Mouse (Mus musculus) midbrain, embryonic 11.5 days (tissue): Measurements from ENCODE around the gene 4931414P19Rik. TPM values are rescaled to one million over a fixed set of nuclear protein-coding genes. Genes with fewer than 3 reads are reported as not detected.

Source experiments
- ATAC-seq: fragments of 200-750 bp; cut with Nextera tagmentation; 2 replicates; pipeline ENCODE4 v1.8.0; 2017; ENCODE audit warnings: moderate TSS enrichment, moderate library complexity; ENCODE audit not compliant: low FRiP score
- DNase-seq: peaks from one replicate; pipeline ENCODE4 v3.0.0; 2015; ENCODE audit warnings: low spot score; ENCODE audit errors: missing footprints
- H3K27ac ChIP-seq: fragments of 300-500 bp; sonication (generic); 2 replicates; pipeline ENCODE4 v1.5.1; 2014; ENCODE audit warnings: low read depth, low read length
- H3K27me3 ChIP-seq: fragments of 300-500 bp; sonication (generic); 2 replicates; pipeline ENCODE4 v1.6.1; 2014; ENCODE audit warnings: mild to moderate bottlenecking, low read length, moderate library complexity, mixed read lengths; ENCODE audit not compliant: control insufficient read depth, insufficient read depth
- H3K36me3 ChIP-seq: fragments of 300-500 bp; sonication (generic); 2 replicates; pipeline ENCODE4 v1.6.1; 2014; ENCODE audit warnings: mild to moderate bottlenecking, low read length, moderate library complexity, mixed read lengths; ENCODE audit not compliant: control insufficient read depth, insufficient read depth
- H3K4me1 ChIP-seq: fragments of 300-500 bp; sonication (generic); 2 replicates; pipeline ENCODE4 v1.6.1; 2014; ENCODE audit warnings: low read length; ENCODE audit not compliant: control insufficient read depth, insufficient read depth
- H3K4me2 ChIP-seq: fragments of 300-500 bp; sonication (generic); 2 replicates; pipeline ENCODE4 v1.6.1; 2014; ENCODE audit warnings: mild to moderate bottlenecking, moderate library complexity
- H3K4me3 ChIP-seq: fragments of 300-500 bp; sonication (generic); 2 replicates; pipeline ENCODE4 v1.5.1; 2014; ENCODE audit warnings: low read depth, low read length
- H3K9ac ChIP-seq: fragments of 300-500 bp; sonication (generic); 2 replicates; pipeline ENCODE4 v1.6.1; 2014; ENCODE audit warnings: low read length
- H3K9me3 ChIP-seq: fragments of 300-500 bp; sonication (generic); 2 replicates; pipeline ENCODE4 v1.6.1; 2016; ENCODE audit warnings: low read length; ENCODE audit not compliant: control insufficient read depth
- WGBS: fragments of 180-500 bp; shearing (Covaris S2); extraction: QIAGEN DNeasy Blood & Tissue Kit; methylation state at CpG from one replicate; pipeline ENCODE4 v1.1.7; 2014; 5-methylcytosine and 5-hydroxymethylcytosine counted together
- polyA plus RNA-seq: library from polyadenylated mRNA; unstranded; fragments of >200 nt; fragmentation: Nextera tagmentation; extraction: Ambion mirVana; gene quantifications from 2 replicates; pipeline ENCODE4 v1.2.1, GENCODE M21; 2014

4931414P19Rik gene
- polyA plus RNA-seq, 1 experiment from 2014 or later: 8.5 TPM

DNA sequence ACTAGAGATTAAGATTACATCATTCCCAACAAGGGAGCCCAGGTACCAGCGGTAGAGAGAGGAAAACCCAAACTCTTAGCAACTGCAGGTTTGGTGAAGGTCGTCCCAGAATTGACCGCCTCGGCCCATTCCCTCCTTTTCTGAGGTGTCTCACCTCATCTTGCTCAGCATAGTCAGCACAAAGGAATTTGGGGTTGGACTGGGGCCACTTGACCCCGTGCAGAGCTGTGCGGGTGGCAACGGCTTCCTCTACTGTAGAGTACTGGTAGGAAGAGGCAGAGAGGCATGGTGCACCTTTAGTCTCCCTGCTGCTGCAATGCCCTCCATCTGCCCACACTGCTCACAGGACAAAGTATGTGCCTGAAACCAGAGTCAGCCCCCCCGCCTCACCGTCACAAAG lies 38.5 kb upstream of the 4931414P19Rik start:
- DNase-seq: no peak
- Histone ChIP-seq H3K4me3 (no peak overlapping the region), H3K9ac (no peak overlapping the region), H3K27ac (no peak overlapping the region), H3K27me3 (no peaks in the 10 kb centered on the region), H3K4me2 (no peak overlapping the region), H3K36me3 (peaks cover 42% of the 10 kb centered on the region), H3K4me1 (peaks cover 9% of the 10 kb centered on the region; the same call in 1 of the 2 replicates), H3K9me3 (no peaks in the 10 kb centered on the region)
- 92% methylated on average over 9 of the region's 9 CpGs for WGBS
- ATAC-seq: no peak

DNA sequence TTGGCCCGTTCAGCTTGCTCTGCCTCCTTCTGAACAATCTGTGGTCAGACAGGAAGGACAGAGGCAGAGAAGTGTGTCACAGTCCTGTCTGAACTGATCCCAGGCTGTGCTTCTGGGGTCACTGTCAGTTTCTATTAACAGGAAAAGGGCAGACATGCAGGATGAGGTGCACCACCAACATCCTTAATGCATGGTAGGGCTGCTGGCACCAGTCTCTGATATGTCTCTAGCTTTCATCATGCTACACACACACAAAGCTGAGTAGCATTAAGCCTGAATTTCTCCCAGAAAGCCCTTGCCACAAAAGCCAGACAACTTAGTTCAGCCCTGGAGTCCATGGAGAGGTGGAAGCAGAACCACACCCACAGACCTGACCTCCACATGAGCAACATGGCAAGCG lies 37.2 kb upstream of the 4931414P19Rik start:
- 89% methylated on average over 2 of the region's 2 CpGs for WGBS

DNA sequence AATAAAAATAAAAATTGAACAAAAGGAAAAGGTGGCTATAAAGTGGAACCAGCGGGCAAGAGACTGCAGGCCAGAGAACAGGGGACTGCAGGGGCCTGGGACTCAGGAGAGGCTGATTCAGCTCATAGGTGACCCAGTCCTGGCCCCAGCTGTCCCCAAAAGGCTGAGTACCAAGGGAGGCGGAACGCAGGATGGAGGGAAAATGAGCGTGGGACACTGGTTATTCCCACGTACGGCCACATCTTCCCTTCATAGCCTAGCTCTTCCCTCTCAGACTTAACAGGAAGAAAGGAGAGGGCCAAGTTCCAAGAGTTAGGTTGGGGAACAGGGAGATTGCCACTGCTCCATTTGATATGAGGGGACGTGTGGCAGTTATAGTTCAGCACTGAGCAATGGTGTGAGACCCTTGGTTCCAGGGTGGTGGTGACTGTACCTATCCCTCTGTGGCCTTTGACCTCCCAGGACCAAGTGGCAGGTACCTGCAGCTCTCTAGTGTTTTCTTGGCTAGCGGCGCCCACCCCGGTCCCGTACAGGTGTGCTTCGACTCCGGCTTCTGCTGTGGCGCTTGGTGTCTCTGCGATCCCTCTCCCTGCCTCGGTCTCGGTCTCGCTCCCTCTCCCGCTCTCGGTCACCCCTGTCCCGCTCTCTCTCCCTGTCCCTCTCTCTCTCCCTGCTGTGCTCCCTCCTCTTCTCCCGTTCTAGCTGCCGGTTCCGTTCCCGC lies 36.6 kb upstream of the 4931414P19Rik start:
- Histone ChIP-seq H3K9me3 (no peaks in the 10 kb centered on the region), H3K4me2 (no peak overlapping the region), H3K27ac (no peak overlapping the region), H3K4me1 (peaks cover 9% of the 10 kb centered on the region; the same call in 1 of the 2 replicates), H3K4me3 (no peak overlapping the region), H3K27me3 (no peaks in the 10 kb centered on the region), H3K9ac (no peak overlapping the region), H3K36me3 (peaks cover 38% of the 10 kb centered on the region)
- WGBS: 78% methylated on average over 25 of the region's 25 CpGs
- DNase-seq (peak; percentile 90), ATAC-seq (no peak)

More for the DNA sequence above, 37.2 kb upstream of the 4931414P19Rik start:
- H3K9ac ChIP-seq: no peak overlapping the region
- H3K36me3 ChIP-seq: peaks cover 42% of the 10 kb centered on the region
- DNase-seq (no peak), ATAC-seq (no peak)
- H3K27me3 ChIP-seq: no peaks in the 10 kb centered on the region
- H3K4me1 ChIP-seq: peaks cover 9% of the 10 kb centered on the region; the same call in 1 of the 2 replicates
- no peak overlapping the region for H3K4me2 ChIP-seq
- no peaks in the 10 kb centered on the region for H3K9me3 ChIP-seq
- no peak overlapping the region for H3K27ac ChIP-seq
- H3K4me3 ChIP-seq: no peak overlapping the region

DNA sequence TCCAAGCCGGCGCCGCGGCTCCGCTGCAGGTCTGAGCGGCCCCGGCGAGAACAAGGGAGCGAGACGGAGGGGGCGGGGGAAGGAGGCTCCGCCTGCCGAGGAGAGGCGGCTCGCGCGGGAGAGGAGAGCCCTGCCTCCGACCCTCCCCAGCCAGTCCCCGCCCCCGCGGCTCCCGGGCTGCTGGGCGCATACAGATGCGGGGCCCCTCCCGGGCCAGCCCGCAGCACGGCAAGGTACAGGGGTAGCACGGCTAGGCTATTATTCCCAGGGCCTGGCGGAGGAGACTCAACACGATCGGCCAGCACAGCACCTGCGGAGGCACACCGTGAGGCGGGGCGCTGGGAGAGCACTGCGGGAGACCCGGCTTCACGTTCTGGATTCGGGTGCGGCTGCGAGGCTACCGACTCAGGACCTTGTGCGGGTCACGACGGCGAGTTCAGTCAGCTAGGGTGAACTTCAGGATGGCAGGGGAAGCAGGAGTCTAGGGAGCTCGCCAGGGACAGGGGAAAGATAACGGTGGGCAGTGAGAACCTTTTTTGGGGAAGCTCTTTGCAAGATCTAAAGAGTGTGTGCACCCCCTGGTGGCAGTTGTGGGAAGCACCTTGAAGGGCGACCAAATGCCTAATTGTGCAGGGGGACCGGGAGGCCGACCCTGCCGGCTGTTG lies 35.6 kb upstream of the 4931414P19Rik start, which contains the start of gene Cdh24:
Gene Cdh24, minus strand, starts transcription at position 60 of the 665 bp plus-strand sequence.
- Histone ChIP-seq H3K9me3 (no peaks in the 10 kb centered on the region), H3K4me3 (peak within 1 kb of the TSS; percentile 74), H3K27ac (peak within 1 kb of the TSS; percentile 81), H3K4me1 (peaks cover 9% of the 10 kb centered on the region; the same call in 1 of the 2 replicates), H3K27me3 (no peaks in the 10 kb centered on the region), H3K9ac (peak within 1 kb of the TSS; percentile 96), H3K4me2 (peak within 1 kb of the TSS; percentile 94), H3K36me3 (peaks cover 37% of the 10 kb centered on the region)
- peak; percentile 93 for ATAC-seq
- peak; percentile 99 for DNase-seq
- under 1% methylated on average over 44 of the region's 52 CpGs for WGBS

DNA sequence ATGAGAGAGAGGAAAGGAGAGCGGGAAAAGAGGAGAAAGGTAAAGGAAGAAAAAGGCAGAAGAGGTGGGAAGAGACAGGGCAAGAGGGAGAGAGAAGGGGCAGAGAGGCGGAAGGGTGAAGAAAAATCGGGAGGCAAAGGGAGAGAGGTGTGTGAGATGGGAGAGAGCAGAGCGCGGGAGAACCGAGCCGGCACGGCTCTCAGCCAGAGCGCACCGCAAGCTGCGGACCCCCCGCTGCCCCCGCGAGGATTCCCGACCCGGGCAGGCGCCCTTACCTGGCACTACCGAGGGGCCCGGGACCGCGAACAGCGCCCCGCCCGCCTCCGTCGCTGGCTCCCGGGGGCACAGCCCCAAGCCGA lies 35.1 kb upstream of the 4931414P19Rik start, which contains the start of gene Gm17606:
Gene Gm17606, plus strand, starts transcription at position 7 of the 359 bp plus-strand sequence.
- Histone ChIP-seq H3K4me2 (peak within 1 kb of the TSS; percentile 94), H3K9ac (peak within 1 kb of the TSS; percentile 96), H3K4me1 (peaks cover 9% of the 10 kb centered on the region; the same call in 1 of the 2 replicates), H3K4me3 (peak within 1 kb of the TSS; percentile 74), H3K27ac (peak within 1 kb of the TSS; percentile 81), H3K36me3 (peaks cover 32% of the 10 kb centered on the region), H3K27me3 (no peaks in the 10 kb centered on the region), H3K9me3 (no peaks in the 10 kb centered on the region)
- 2% methylated on average over 19 of the region's 28 CpGs for WGBS
- no peak for DNase-seq
- peak; percentile 38 for ATAC-seq

DNA sequence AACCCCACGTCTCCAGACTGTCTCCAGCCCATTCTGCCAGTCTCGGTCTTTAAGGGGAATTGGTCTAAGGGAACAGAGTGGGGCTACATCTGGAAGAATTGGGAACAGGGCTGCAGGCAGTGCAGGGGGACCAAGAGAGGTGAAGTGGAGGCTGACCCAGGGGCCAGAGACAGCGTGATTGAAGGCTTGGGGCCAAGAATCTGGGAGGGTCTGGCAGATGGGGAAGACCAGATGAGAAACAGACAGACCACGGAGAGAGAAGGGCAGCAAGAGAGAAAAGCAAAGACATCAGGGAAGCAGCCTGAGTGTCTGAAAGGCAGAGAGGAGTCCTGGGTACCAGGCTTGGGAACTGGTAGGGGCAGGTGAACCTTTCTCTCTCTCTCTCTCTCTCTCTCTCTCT lies 34.3 kb upstream of the 4931414P19Rik start:
- peak overlapping the region; percentile 74 for H3K4me3 ChIP-seq
- H3K4me2 ChIP-seq: peak overlapping the region; percentile 94
- peaks cover 9% of the 10 kb centered on the region; the same call in 1 of the 2 replicates for H3K4me1 ChIP-seq
- ATAC-seq: no peak
- peak overlapping the region; percentile 96 for H3K9ac ChIP-seq
- no peaks in the 10 kb centered on the region for H3K9me3 ChIP-seq
- H3K27me3 ChIP-seq: no peaks in the 10 kb centered on the region
- H3K36me3 ChIP-seq: peaks cover 25% of the 10 kb centered on the region
- H3K27ac ChIP-seq: no peak overlapping the region
- WGBS: 32% methylated on average over 4 of the region's 4 CpGs
- no peak for DNase-seq

DNA sequence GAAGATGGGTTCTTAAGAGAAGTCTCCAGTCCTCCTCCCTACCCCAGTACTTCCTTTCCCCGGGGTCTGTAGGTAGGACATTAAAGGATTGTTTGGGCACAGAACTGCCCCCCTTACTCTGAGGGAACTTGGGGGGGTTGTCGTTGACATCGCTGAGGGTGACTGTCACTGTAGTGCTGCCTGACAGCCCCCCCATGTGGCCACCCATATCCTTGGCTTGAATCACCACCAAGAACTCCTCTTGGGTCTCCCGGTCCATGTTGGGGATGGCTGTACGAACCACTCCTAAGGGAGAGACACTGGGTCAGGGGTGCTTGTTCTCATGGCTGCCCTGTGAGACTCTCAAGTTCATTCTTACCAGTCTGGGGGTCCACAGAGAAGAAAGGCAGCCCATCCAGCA lies 32.4 kb upstream of the 4931414P19Rik start:
- Histone ChIP-seq H3K4me3 (no peak overlapping the region), H3K36me3 (peaks cover 15% of the 10 kb centered on the region)

DNA sequence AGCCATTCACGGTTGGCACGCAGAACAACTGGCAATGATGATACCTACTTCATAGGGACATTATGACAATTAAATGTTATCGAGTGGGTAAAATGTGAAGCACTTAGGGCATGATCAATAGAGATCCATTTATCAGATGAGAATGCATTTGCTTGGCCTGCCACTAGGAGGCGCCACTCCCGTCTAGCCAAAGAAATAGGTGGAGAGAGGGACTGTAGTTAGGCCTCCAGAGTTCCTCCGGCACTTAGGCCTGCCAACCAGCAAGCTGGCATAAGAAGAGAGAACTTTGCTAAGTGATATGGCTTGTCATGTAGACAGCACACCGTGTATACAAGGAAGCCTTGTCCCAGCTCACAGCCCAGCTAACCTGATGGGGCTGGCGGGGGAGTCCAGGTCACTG lies 31.2 kb upstream of the 4931414P19Rik start:
- Histone ChIP-seq H3K27me3 (no peaks in the 10 kb centered on the region), H3K4me3 (no peak overlapping the region), H3K27ac (no peak overlapping the region), H3K9ac (no peak overlapping the region), H3K9me3 (no peaks in the 10 kb centered on the region), H3K36me3 (peaks cover 21% of the 10 kb centered on the region), H3K4me1 (peaks cover 9% of the 10 kb centered on the region; the same call in 1 of the 2 replicates), H3K4me2 (no peak overlapping the region)
- DNase-seq (peak; percentile 95), ATAC-seq (no peak)
- WGBS: 51% methylated on average over 8 of the region's 8 CpGs

More for the DNA sequence above, 32.4 kb upstream of the 4931414P19Rik start:
- no peaks in the 10 kb centered on the region for H3K27me3 ChIP-seq
- no peak overlapping the region for H3K9ac ChIP-seq
- no peaks in the 10 kb centered on the region for H3K9me3 ChIP-seq
- no peak overlapping the region for H3K4me2 ChIP-seq
- peaks cover 9% of the 10 kb centered on the region; the same call in 1 of the 2 replicates for H3K4me1 ChIP-seq
- H3K27ac ChIP-seq: no peak overlapping the region
- DNase-seq: no peak
- ATAC-seq: no peak
- WGBS: 82% methylated on average over 5 of the region's 5 CpGs

DNA sequence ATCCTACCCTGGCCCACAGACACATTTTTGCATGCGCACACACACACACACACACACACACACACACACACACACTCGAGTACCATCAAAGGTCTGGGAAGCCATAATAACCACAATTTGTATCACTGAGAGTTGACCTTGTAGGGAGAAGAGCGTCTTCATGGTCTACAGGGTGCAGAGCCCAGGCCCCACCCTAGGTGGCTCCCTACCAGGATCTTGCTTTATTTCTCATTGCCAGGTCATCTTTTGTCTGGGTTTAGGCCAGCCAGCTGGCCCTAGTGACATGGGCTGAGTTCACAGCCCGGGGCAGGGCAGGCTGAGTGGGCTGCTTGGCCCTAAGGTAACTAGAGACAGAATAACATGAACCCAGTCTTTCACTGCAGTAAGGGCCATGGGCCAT lies 28.4 kb upstream of the 4931414P19Rik start:
- H3K9me3 ChIP-seq: no peaks in the 10 kb centered on the region
- no peak overlapping the region for H3K27ac ChIP-seq
- no peaks in the 10 kb centered on the region for H3K27me3 ChIP-seq
- no peak overlapping the region for H3K4me2 ChIP-seq
- WGBS: 83% methylated on average over 4 of the region's 4 CpGs
- DNase-seq: no peak
- H3K4me1 ChIP-seq: no peaks in the 10 kb centered on the region
- H3K9ac ChIP-seq: no peak overlapping the region
- H3K4me3 ChIP-seq: no peak overlapping the region
- no peak for ATAC-seq
- peaks cover 30% of the 10 kb centered on the region for H3K36me3 ChIP-seq
